Mouse (Mus musculus) embryo, embryonic 11.5 days (tissue): ENCODE measurements around the gene Cep57.
"Not testable (repeated sequence)": the region's sequence is repeated elsewhere in the genome, so short reads cannot be mapped to it uniquely, and the experiment has no call there.

Experiments used
- DNase-seq: peaks from one replicate; pipeline ENCODE4 v3.0.0-alpha.2; 2012; ENCODE audit warnings: low read depth, low spot score

Cep57 gene

DNA sequence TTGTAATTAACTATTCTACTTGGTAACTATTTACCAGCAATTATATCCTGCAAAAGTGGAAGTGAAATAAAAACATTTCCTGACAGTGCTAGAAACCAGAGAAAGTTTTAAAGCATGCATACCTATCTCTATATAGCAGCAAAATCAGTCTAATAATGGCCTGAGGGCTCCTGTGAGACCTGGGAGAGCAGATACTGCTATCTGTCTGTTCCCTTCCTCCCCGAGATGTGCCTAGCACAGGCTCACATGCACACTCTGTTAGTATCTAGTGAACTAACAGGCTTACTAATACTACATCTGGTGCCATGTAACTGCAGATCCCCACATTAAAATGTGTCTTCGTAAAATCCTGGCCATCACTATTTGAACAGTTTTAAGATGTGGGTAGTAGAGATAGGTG is 32.2 kb downstream of the Cep57 start:
- DNase-seq = no peak

- no peak for DNase-seq
Observed at GRCm38 (mm10) chr9:13794302-13794701, 32.6 kb downstream of the Cep57 start.

DNA sequence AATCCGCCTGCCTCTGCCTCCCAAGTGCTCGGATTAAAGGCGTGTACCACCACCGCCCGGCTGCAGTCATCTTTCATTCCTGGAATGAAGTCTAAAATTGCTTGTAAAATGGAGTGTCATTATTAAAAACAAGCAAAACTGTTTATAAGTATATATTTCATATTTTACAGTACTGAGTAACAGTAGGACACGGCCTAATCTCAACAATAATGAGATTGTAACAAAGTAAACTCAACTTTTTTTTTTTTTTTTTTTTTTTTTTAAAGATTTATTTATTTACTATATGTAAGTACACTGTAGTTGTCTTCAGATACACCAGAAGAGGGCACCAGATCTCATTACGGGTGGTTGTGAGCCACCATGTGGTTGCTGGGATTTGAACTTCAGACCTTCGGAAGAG is 36.0 kb downstream of the Cep57 start:
- DNase-seq = not testable (repeated sequence)

DNA sequence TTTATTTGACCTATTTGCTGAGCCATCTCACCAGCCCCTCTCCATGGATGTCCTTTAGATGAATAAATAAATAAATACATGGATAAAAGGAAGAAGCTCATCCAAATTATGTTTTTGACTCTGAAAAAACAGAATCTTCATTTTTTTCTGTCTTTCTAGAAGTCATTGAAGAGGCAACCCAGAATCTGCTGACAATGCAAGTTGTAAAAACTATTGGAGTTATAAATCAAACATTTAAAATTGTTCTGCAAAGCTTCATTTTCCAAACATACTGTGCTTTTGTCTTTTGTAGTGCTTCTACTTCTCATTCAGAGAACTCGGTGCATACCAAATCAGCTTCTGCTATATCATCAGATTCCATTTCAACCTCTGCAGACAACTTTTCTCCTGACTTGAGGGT is 44.9 kb downstream of the Cep57 start:
- no peak for DNase-seq

DNA sequence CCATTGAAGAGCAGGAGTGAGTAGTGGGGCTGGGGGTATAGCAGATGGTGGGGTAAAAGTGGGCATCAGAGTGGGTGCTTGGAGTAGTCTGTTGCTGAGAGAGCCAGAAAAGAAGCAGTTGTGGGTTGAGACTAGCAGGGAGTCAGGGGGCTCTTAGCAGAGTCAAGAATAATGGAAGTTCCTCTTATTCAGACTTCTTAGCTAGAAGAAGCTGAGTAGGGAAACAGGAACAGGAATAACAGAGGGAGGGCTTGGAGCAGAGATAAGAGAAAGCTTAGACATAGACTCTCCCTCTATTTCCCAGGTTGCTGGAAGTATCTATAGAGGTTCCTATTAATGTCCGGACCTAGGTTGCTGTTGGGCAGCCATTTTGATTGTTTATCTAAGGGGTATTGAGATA is 52.2 kb downstream of the Cep57 start:
- DNase-seq = no peak

- no peak for DNase-seq
Observed at GRCm38 (mm10) chr9:13766570-13766969, 60.3 kb downstream of the Cep57 start.

DNA sequence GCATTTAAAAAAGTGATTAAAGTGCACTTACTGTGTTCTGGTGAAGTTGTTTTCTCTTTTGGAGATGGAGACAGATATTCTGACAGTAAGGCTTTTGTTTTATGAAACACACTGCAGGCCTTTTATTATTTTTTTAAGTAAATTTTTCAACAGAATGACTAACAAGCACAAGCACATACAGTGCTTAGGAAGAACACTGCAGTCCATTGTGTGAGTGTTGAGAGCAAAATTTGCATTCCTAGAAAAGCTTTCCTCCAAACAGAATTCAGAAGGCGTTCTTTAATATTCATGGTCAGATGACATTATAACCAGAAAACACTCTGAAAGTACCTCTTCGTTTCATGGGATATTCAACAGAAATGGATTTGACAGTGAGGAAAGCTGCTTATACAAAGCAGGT is 61.3 kb downstream of the Cep57 start:
- no peak for DNase-seq

DNA sequence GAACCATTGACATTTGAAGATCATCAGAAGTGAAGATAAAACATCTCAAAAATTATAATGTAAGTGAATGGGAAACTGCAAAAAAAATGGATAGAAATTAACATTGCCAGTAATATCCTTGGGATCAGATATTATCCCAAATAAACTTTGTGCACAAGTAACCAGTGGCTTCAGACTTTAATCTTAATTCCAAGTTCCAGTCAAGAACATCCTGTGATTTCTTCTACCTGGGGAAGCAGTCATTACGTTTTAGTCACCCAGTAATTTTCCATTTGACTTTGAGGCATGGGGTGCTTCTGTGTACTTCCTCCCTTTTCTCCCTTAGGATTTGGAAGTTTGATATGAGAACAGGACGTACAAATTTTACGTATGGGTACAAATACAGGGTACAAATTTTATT is 66.5 kb downstream of the Cep57 start:
- no peak for DNase-seq
